8 mouse cellular contexts compared by ENCODE assay signal in the genomic region with DNA sequence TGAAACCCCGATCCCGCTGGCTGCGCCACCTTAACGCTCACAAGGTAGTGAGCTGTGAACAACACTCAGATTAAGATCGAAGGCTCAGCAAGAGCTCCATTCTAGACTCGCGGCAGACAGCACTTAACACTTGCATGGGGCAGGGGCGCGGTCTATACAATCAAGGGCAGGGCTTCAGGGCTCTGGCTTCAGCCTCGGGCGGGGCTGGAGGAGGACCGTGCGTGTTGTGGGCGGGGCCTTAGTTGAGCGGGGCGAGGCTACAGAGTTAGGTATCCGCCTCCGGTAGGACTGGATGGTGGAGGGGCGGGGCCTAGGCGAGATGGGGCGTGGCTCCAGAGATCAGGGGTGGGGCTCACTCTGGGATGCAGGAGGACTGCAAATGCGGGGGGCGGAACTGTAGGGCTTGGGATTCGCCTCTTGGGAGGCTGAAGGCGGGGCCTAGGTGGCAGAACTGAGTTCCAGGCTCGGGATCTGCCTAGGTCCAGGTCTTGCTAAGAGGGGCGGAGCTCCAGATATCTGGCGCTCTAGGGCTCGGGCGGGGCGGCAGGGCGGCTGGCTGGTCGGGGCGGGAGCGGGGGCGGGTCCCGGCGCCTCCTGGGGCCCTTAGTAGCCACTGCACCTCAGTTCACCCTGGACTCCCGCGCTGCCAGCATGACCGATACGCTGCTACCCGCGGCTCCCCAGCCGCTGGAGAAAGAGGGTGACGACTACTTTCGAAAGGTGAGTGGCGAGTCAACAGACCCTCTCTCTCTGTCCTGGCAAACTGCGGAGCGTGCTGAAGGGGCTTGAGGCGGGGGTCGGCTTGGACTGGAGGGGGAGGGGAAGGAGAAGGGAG. TPM values are rescaled to one million over a fixed set of nuclear protein-coding genes. Genes with fewer than 3 reads are reported as not detected.
DNase-seq lines count a peak whose midpoint lies in the region; ATAC-seq lines count a peak whose summit lies in the region.

Gene Rhpn2 (plus strand): TSS at position 479 of the 835 bp plus-strand sequence.

- WGBS in hindbrain, embryonic 12.5 days: under 1% methylated on average over 51 of the region's 52 CpGs

- H3K4me2 ChIP-seq in hindbrain, embryonic 12.5 days (replicated peaks): peak within 1 kb of the TSS; percentile 98

- H3K9ac ChIP-seq in hindbrain, embryonic 12.5 days: peak within 1 kb of the TSS; percentile 62

- ATAC-seq in hindbrain, embryonic 12.5 days (ENCODE audit: low FRiP score): peak; percentile 98

- peaks cover 14% of the 10 kb centered on the region for H3K4me1 ChIP-seq in hindbrain, embryonic 12.5 days

- no peaks in the 10 kb centered on the region for H3K9me3 ChIP-seq in hindbrain, embryonic 12.5 days (replicated peaks)

- H3K4me3 ChIP-seq in hindbrain, embryonic 12.5 days: peak within 1 kb of the TSS; percentile 59

- H3K27me3 ChIP-seq in hindbrain, embryonic 12.5 days: peaks cover 42% of the 10 kb centered on the region

- H3K36me3 ChIP-seq in hindbrain, embryonic 12.5 days: no peaks in the 10 kb centered on the region

- H3K27ac ChIP-seq in hindbrain, embryonic 12.5 days: no peak within 1 kb of the TSS

- DNase-seq in NIH3T3 (ENCODE audit: low read depth): peak; percentile 98
- DNase-seq in cerebellum, postnatal 10 days: peak; percentile 100
- peak; percentile 97 to 99 for DNase-seq in frontal cortex, postnatal 10 days (ENCODE audit: low spot score in 2 of 2)
- DNase-seq in layer of hippocampus, postnatal 14 days (ENCODE audit: low spot score in 2 of 2): peak; percentile 97 to 99
- peak; percentile 100 for DNase-seq in lung, postnatal 14 days
- peak; percentile 96 for DNase-seq in retina, adult 2 months (ENCODE audit: low read depth, low spot score)
- DNase-seq in thymus, postnatal 36 days: peak; percentile 95 to 97

RNA-seq across cellular contexts. Expression of gene Rhpn2, which starts in this region (rescaled TPM):
- polyA plus RNA-seq in hindbrain, embryonic 12.5 days (2016; fragmentation: Nextera tagmentation; extraction: Ambion mirVana): 3.8 and 4.0 TPM in 2 replicates
- total RNA-seq in layer of hippocampus, postnatal 14 days (2021): 1 to 10 TPM; 2.8 to 3.8 TPM
